Mouse (Mus musculus) MEL (cell line): ENCODE measurements at regions not wholly inside any gene's neighbourhood (a gene's known extent, or its start where the extent isn't known, plus 50 kb on each side); places are given as distances from the start of the nearest gene placed in this dataset.

Experiments
- DNase-seq: peaks from one replicate; pipeline ENCODE4 v3.0.0; 2011; ENCODE audit warnings: low read depth, low spot score
- H3K27ac ChIP-seq: 2 replicates; pipeline ENCODE4 v1.5.1; 2012; ENCODE audit warnings: low read depth, mild to moderate bottlenecking, control low read depth, low read length, moderate library complexity; ENCODE audit not compliant: control insufficient read depth
- H3K27me3 ChIP-seq, 2 experiments: fragments of 150-350 bp in 1 of 2; sonication (generic) in 1 of 2; 2 replicates each; pipeline ENCODE4 v1.6.1; 2012; ENCODE audit warnings: low read length in 2 of 2, mild to moderate bottlenecking in 2 of 2, improper control_type of control experiment in 1 of 2, moderate library complexity in 1 of 2; ENCODE audit not compliant: insufficient read depth in 2 of 2, control insufficient read depth in 1 of 2
- H3K36me3 ChIP-seq, 2 experiments: 2 replicates each; pipeline ENCODE4 v1.6.1; 2012 to 2014; ENCODE audit warnings: low read length in 2 of 2, improper control_type of control experiment in 1 of 2, inconsistent platforms in 1 of 2, mild to moderate bottlenecking in 1 of 2; ENCODE audit not compliant: insufficient read depth in 2 of 2, control insufficient read depth in 1 of 2
- H3K4me1 ChIP-seq, 2 experiments: fragments of 150-350 bp in 1 of 2; sonication (generic) in 1 of 2; 2 replicates each; pipeline ENCODE4 v1.6.1; 2012; ENCODE audit warnings: low read length in 2 of 2, improper control_type of control experiment in 1 of 2, mild to moderate bottlenecking in 1 of 2; ENCODE audit not compliant: insufficient read depth in 2 of 2, control insufficient read depth in 1 of 2
- H3K4me3 ChIP-seq, 2 experiments: fragments of 150-350 bp in 1 of 2; sonication (generic) in 1 of 2; 2 replicates each; pipeline ENCODE4 v1.5.1; 2012; ENCODE audit warnings: low read depth in 2 of 2, low read length in 2 of 2, mild to moderate bottlenecking in 2 of 2, moderate library complexity in 2 of 2, control low read depth in 1 of 2, improper control_type of control experiment in 1 of 2; ENCODE audit not compliant: control insufficient read depth in 1 of 2, insufficient read depth in 1 of 2
- H3K79me2 ChIP-seq: 2 replicates; pipeline ENCODE4 v1.6.1; 2012; ENCODE audit warnings: mild to moderate bottlenecking, low read length, moderate library complexity; ENCODE audit not compliant: control insufficient read depth, poor library complexity, insufficient read depth
- H3K9ac ChIP-seq: 2 replicates; pipeline ENCODE4 v1.6.1; 2012; ENCODE audit warnings: low read depth, mild to moderate bottlenecking, control low read depth, low read length, moderate library complexity; ENCODE audit not compliant: control insufficient read depth, poor library complexity, severe bottlenecking
- H3K9me3 ChIP-seq: fragments of 150-350 bp; sonication (generic); replicated peaks from 2 replicates; pipeline ENCODE4 v1.6.1; 2012; ENCODE audit warnings: mild to moderate bottlenecking, low read length, improper control_type of control experiment, moderate library complexity; ENCODE audit not compliant: insufficient read depth
- CTCF ChIP-seq, 3 experiments: IDR thresholded peaks in 2 of 3; conservative IDR thresholded peaks in 1 of 3; 2 replicates each; pipeline ENCODE4 v1.5.1; 2011 to 2012; ENCODE audit warnings: low read length in 3 of 3, low read depth in 2 of 3, mild to moderate bottlenecking in 2 of 3, improper control_type of control experiment in 1 of 3, inconsistent platforms in 1 of 3, mixed read lengths in 1 of 3, moderate library complexity in 1 of 3; ENCODE audit not compliant: control insufficient read depth in 1 of 3, insufficient read depth in 1 of 3, poor library complexity in 1 of 3, severe bottlenecking in 1 of 3
- E2F4 ChIP-seq: IDR thresholded peaks from 2 replicates; pipeline ENCODE4 v1.6.1; 2011; ENCODE audit warnings: low read depth, low read length, improper control_type of control experiment, borderline replicate concordance
- ELF1 ChIP-seq: IDR thresholded peaks from 2 replicates; pipeline ENCODE4 v1.6.1; 2014; ENCODE audit warnings: low read depth, mild to moderate bottlenecking, inconsistent platforms, low read length, improper control_type of control experiment, moderate library complexity
- ETS1 ChIP-seq: IDR thresholded peaks from 2 replicates; pipeline ENCODE4 v1.6.1; 2012; ENCODE audit warnings: low read depth, mild to moderate bottlenecking, inconsistent platforms, low read length, improper control_type of control experiment, moderate library complexity
- GABPA ChIP-seq: IDR thresholded peaks from 2 replicates; pipeline ENCODE4 v1.6.1; 2012; ENCODE audit warnings: low read depth, mild to moderate bottlenecking, inconsistent platforms, low read length, improper control_type of control experiment, moderate library complexity
- GATA1 ChIP-seq: IDR thresholded peaks from 2 replicates; pipeline ENCODE4 v1.6.1; 2011; ENCODE audit warnings: low read depth, low read length, improper control_type of control experiment
- MAFK ChIP-seq: IDR thresholded peaks from 2 replicates; pipeline ENCODE4 v1.6.1; 2011; ENCODE audit warnings: low read depth, mild to moderate bottlenecking, low read length, improper control_type of control experiment, borderline replicate concordance
- MAZ ChIP-seq: IDR thresholded peaks from 2 replicates; pipeline ENCODE4 v1.6.1; 2012; ENCODE audit warnings: low read depth, mild to moderate bottlenecking, inconsistent platforms, low read length, improper control_type of control experiment
- MEF2A ChIP-seq: IDR thresholded peaks from 2 replicates; pipeline ENCODE4 v1.6.1; 2014; ENCODE audit warnings: low read depth, mild to moderate bottlenecking, inconsistent platforms, low read length, improper control_type of control experiment; ENCODE audit not compliant: poor library complexity, insufficient replicate concordance, severe bottlenecking; ENCODE audit errors: extremely low read depth
- MXI1 ChIP-seq: IDR thresholded peaks from 2 replicates; pipeline ENCODE4 v1.6.1; 2011; ENCODE audit warnings: mild to moderate bottlenecking, low read depth, low read length, improper control_type of control experiment
- MYB ChIP-seq: IDR thresholded peaks from 2 replicates; pipeline ENCODE4 v1.6.1; 2011; ENCODE audit warnings: mild to moderate bottlenecking, low read depth, low read length, improper control_type of control experiment
- MYC ChIP-seq: IDR thresholded peaks from 2 replicates; pipeline ENCODE4 v1.6.1; 2011; ENCODE audit warnings: low read depth, mild to moderate bottlenecking, low read length, improper control_type of control experiment, moderate library complexity
- POLR2A ChIP-seq, 2 experiments: IDR thresholded peaks; 2 replicates each; pipeline ENCODE4 v1.6.1; 2011 to 2012; ENCODE audit warnings: low read length in 2 of 2, mild to moderate bottlenecking in 2 of 2, control low read depth in 1 of 2, improper control_type of control experiment in 1 of 2, low read depth in 1 of 2, moderate library complexity in 1 of 2; ENCODE audit not compliant: control insufficient read depth in 1 of 2, insufficient read depth in 1 of 2, poor library complexity in 1 of 2
- POLR2AphosphoS2 ChIP-seq: IDR thresholded peaks from 2 replicates; pipeline ENCODE4 v1.6.1; 2011; ENCODE audit warnings: low read length, improper control_type of control experiment
- POLR2AphosphoS5 ChIP-seq: IDR thresholded peaks from 2 replicates; pipeline ENCODE4 v1.6.1; 2012; ENCODE audit warnings: low read depth, borderline replicate concordance, mild to moderate bottlenecking, inconsistent platforms, low read length, moderate library complexity, mixed read lengths
- RAD21 ChIP-seq: IDR thresholded peaks from 2 replicates; pipeline ENCODE4 v1.6.1; 2011; ENCODE audit warnings: mild to moderate bottlenecking, low read depth, low read length, improper control_type of control experiment
- RCOR1 ChIP-seq: IDR thresholded peaks from 2 replicates; pipeline ENCODE4 v1.6.1; 2012; ENCODE audit warnings: low read depth, mild to moderate bottlenecking, inconsistent platforms, low read length, improper control_type of control experiment
- SIN3A ChIP-seq: IDR thresholded peaks from 2 replicates; pipeline ENCODE4 v1.6.1; 2012; ENCODE audit warnings: low read length, improper control_type of control experiment, inconsistent platforms
- SMC3 ChIP-seq: IDR thresholded peaks from 2 replicates; pipeline ENCODE4 v1.6.1; 2011; ENCODE audit warnings: low read depth, low read length, improper control_type of control experiment
- USF2 ChIP-seq, 2 experiments: IDR thresholded peaks; 2 replicates each; pipeline ENCODE4 v1.6.1; 2011 to 2012; ENCODE audit warnings: improper control_type of control experiment in 2 of 2, low read length in 2 of 2, borderline replicate concordance in 1 of 2, inconsistent platforms in 1 of 2, low read depth in 1 of 2, mild to moderate bottlenecking in 1 of 2; ENCODE audit not compliant: insufficient read depth in 1 of 2
- ZMIZ1 ChIP-seq: IDR thresholded peaks from 2 replicates; pipeline ENCODE4 v1.6.1; 2012; ENCODE audit warnings: low read depth, mild to moderate bottlenecking, inconsistent platforms, low read length, improper control_type of control experiment, moderate library complexity
- ZNF384 ChIP-seq: IDR thresholded peaks from 2 replicates; pipeline ENCODE4 v1.6.1; 2012; ENCODE audit warnings: low read depth, mild to moderate bottlenecking, inconsistent platforms, low read length, improper control_type of control experiment

- H3K4me3 ChIP-seq: no peak overlapping the region
- H3K79me2 ChIP-seq: no peaks in the 10 kb centered on the region
- no peaks in the 10 kb centered on the region for H3K36me3 ChIP-seq
- DNase-seq: no peak
- no peaks in the 10 kb centered on the region for H3K4me1 ChIP-seq
- H3K27me3 ChIP-seq: no peaks in the 10 kb centered on the region
- TF ChIP-seq MEF2A: no peak
- no peak for TF ChIP-seq MAFK
- TF ChIP-seq ZNF384: no peak
- TF ChIP-seq SIN3A: no peak
- TF ChIP-seq E2F4: no peak
- no peak for TF ChIP-seq USF2 (IDR thresholded peaks at IDR 0.05; ENCODE audit: borderline replicate concordance in 1 of 2, insufficient read depth in 1 of 2, low read depth in 1 of 2, low read length in 2 of 2)
- no peak for TF ChIP-seq POLR2AphosphoS2
- no peak for TF ChIP-seq RAD21
- no peak for TF ChIP-seq POLR2A (IDR thresholded peaks at IDR 0.05; ENCODE audit: control insufficient read depth in 1 of 2, insufficient read depth in 1 of 2, low read depth in 1 of 2, low read length in 2 of 2, poor library complexity in 1 of 2)
- no peak for TF ChIP-seq RCOR1
- TF ChIP-seq CTCF (IDR thresholded peaks at IDR 0.05 in 2 of 3, conservative IDR thresholded peaks at IDR 0.05 in 1 of 3; ENCODE audit: control insufficient read depth in 1 of 3, insufficient read depth in 1 of 3, low read depth in 2 of 3, low read length in 3 of 3, poor library complexity in 1 of 3, severe bottlenecking in 1 of 3): no peak
- TF ChIP-seq ETS1: no peak
- no peak for TF ChIP-seq POLR2AphosphoS5
- no peak for TF ChIP-seq MYB
- TF ChIP-seq ZMIZ1: no peak
- H3K9ac ChIP-seq: no peak overlapping the region
- no peak overlapping the region for H3K27ac ChIP-seq
- no peaks in the 10 kb centered on the region for H3K9me3 ChIP-seq
These were observed 236.1 kb upstream of the Irx5 start for GRCm38 (mm10) chr8:92121296-92121695.

- Histone ChIP-seq H3K9me3 (no peaks in the 10 kb centered on the region), H3K79me2 (no peaks in the 10 kb centered on the region)
- TF ChIP-seq MYC (no peak), MAFK (no peak), POLR2A (IDR thresholded peaks at IDR 0.05; ENCODE audit: control insufficient read depth in 1 of 2, insufficient read depth in 1 of 2, low read depth in 1 of 2, low read length in 2 of 2, poor library complexity in 1 of 2) (no peak), GABPA (no peak), POLR2AphosphoS2 (no peak), ELF1 (no peak), GATA1 (no peak), MAZ (no peak), SMC3 (no peak), CTCF (IDR thresholded peaks at IDR 0.05 in 2 of 3, conservative IDR thresholded peaks at IDR 0.05 in 1 of 3; ENCODE audit: control insufficient read depth in 1 of 3, insufficient read depth in 1 of 3, low read depth in 2 of 3, low read length in 3 of 3, poor library complexity in 1 of 3, severe bottlenecking in 1 of 3) (no peak; a peak in 1 of 6 replicates), MXI1 (no peak), USF2 (IDR thresholded peaks at IDR 0.05; ENCODE audit: borderline replicate concordance in 1 of 2, insufficient read depth in 1 of 2, low read depth in 1 of 2, low read length in 2 of 2) (no peak), POLR2AphosphoS5 (no peak)
- TF ChIP-seq, all 39 proteins: peak for 0
- no peak overlapping the region for H3K4me3 ChIP-seq
- no peak overlapping the region for H3K27ac ChIP-seq
- no peak overlapping the region for H3K9ac ChIP-seq
- H3K4me1 ChIP-seq: no peaks in the 10 kb centered on the region
- DNase-seq: no peak
- H3K36me3 ChIP-seq: no peaks in the 10 kb centered on the region
- H3K27me3 ChIP-seq: no peaks in the 10 kb centered on the region
These were observed 241.8 kb upstream of the Irx5 start for GRCm38 (mm10) chr8:92115479-92116267.
